Mouse (Mus musculus) left cerebral cortex, postnatal 4 days (tissue): ENCODE results near the gene Nepro. TPM values are rescaled to one million over a fixed set of nuclear protein-coding genes. Genes with fewer than 3 reads are reported as not detected.

Source experiments
- DNase-seq: peaks from one replicate; pipeline ENCODE4 v3.0.0-alpha.2; 2022
- intact Hi-C: fragments of 180-260 bp; cut with DNase I; formaldehyde crosslinking; loops from one replicate; pipeline ENCODE4 v1.15.1; 2025
- total RNA-seq, 2 experiments: library from RNA; stranded (reverse); gene quantifications; 2 replicates each; pipeline ENCODE4 v1.2.3; 2021

Nepro gene
- total RNA-seq: 1 to 10 TPM; 6.1 to 7.1 TPM

- intact Hi-C loops: no loop called here
- DNase-seq: peak; percentile 94
Observed at GRCm38 (mm10) chr16:44724083-44724787, at the start of gene Nepro. Gene Nepro (plus strand): TSS chr16:44724301.

- intact Hi-C loops: loop anchor here (10.0 kb wide), 1 partner anchor 112 kb away; no protein-coding TSS in a partner anchor
- DNase-seq: no peak
Observed at GRCm38 (mm10) chr16:44676357-44676756, 47.7 kb upstream of the Nepro start.

DNA sequence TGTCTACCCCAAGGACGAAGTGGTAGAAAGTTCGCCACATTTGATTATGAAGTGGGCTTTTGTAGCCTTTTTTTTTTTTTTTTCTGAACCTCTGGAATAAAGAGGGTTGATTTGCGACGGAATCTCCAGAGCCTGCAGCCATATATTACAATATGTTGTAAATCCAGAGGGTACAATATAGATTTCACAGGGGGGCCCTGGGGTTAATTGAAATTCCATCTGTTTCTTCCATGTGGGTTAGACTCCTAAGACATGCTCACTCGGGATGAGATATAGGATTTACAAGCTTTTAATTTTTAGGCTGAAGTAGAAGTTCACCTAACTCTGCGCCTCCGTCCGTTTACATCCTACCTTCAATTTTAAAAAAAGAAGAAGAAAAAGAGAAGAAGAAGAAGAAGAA lies 45.0 kb upstream of the Nepro start:
- intact Hi-C loops: loop anchor here (10.0 kb wide), 1 partner anchor 114 kb away; no protein-coding TSS in a partner anchor
- DNase-seq: no peak

DNA sequence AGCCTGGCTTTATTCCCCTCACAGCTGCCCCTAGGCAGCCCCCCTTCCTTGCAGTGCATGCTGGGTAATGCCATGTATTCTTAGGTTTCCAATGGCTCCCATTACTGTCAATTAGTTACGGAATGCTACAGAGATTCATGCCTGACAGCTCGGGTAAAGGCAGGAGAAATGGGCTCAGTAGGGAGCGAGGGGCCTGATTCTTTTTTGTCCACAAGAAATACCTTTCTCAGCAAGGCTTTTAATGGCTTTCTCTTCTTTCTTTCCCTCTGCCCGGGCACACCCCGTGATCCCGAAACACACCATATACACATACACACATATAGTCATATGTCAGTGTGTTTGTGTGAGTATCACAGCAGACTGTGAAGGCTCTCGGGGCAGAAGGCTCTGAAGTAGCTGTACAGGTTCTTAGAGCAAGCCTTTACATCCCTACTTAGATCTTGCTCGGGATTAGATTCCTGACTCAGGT lies 44.6 kb upstream of the Nepro start:
- intact Hi-C loops: loop anchor here (10.0 kb wide), 1 partner anchor 115 kb away; no protein-coding TSS in a partner anchor
- peak; percentile 51 for DNase-seq

- intact Hi-C loops: no loop called here
- DNase-seq: no peak
Observed at GRCm38 (mm10) chr16:44680756-44681498, 43.2 kb upstream of the Nepro start.

DNA sequence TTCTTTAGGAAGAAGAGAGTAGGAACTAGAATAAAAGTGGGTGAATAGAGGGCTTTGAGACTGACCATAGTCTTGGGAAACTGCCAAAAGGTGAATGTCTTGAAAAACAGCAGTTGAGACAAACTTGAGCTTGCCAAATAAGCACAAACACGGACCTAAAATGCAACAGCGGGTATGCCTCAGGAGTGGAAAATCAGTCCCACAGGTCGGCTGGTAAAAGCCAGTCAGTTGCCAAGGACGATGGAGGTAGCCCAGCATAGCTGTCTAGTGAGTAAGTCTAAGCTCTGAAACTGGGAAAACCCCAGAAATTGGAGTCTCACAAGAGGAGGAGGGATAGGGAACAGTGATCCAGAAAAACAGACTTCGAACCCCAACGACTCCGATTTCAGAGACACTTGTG lies 39.5 kb upstream of the Nepro start:
- no peak for DNase-seq
- intact Hi-C loops: no loop called here

DNA sequence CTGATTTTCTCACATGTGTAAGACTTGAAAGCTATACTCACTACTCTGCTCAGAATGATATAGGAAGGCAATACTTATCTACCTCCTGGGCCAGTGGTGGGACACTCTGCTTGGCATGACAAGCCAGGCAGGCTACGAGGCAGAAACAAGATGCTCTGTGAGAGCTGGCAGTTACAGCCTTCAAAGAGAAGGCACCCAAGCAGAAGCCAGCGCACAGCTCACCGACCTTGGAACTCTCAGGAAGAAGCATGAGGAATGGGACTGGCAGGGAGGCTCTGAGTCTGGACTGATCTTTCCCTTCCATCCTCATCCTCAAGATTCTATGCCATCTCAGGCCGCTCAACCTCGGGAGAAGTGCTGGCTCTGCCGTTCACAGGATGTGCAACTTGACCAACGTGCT lies 38.7 kb upstream of the Nepro start:
- intact Hi-C loops: no loop called here

GRCm38 (mm10) chr16:44686991-44687718 lies 36.9 kb upstream of the Nepro start:
- DNase-seq: no peak
- intact Hi-C loops: no loop called here

More for the DNA sequence above, 38.7 kb upstream of the Nepro start:
- no peak for DNase-seq

DNA sequence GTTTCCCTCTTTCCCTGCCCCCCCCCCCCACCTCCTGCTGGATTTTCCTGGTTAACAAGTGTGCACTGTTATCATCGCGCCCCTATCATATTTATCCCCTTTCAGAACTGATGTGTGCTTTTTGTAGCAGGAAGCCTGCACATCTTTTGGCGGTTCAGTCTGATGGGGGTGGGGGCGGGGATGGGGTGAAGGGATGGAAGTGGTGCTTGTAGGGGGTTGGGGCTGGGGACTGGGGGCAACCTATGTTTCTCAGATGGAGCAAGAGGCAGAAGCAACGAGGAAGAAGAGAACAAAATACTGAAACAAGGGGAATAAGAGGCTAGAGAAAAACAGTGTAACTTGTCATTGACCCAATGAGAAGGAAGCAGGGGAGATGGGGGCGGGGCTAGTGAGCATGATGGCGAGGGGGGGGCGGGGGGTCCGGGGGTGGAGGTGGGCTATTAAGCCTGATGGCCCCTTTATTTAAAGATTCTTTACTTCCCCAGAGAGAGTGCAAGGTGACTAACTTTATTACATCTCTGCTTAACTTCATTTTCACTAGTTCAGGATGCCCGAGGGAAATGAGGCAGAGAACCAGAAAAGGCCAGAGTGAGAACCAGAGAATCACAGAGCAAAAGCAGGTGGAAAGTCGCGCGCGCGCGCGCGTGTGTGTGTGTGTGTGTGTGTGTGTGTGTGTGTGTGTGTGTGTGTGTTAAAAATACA lies 36.2 kb upstream of the Nepro start:
- intact Hi-C loops: no loop called here
- no peak for DNase-seq

- DNase-seq: no peak
- intact Hi-C loops: no loop called here
Observed at GRCm38 (mm10) chr16:44688507-44688906, 35.6 kb upstream of the Nepro start.

GRCm38 (mm10) chr16:44690501-44690900 lies 33.6 kb upstream of the Nepro start:
- intact Hi-C loops: no loop called here
- no peak for DNase-seq

GRCm38 (mm10) chr16:44691066-44691465 lies 33.0 kb upstream of the Nepro start:
- no peak for DNase-seq
- intact Hi-C loops: no loop called here

DNA sequence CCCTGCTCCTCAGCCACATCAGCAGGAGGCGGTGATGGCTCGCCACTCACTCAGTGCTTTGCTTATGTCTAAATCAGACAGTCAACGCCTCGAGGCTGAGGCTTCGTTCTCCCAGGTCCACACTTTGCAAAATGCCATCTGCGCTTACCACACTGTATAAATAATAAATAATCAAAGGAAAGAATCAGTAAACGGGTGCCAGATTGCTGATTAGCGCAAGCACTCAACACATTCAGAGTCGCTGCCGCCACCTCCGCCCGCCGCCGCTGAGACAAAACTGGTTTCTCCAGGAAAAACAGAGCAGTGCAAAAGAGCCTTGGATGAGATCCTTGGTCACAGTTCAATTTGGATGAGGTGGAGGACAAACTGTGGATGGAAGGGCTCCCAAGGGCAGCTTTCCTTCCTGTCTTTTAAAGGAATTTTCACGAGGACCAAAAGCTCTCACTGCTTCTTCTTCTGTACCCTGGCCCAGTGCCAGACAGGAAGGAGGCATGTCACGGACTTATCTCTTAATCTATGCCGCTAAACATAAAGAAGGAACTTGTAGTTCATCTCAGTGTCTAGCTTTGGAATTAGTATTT lies 32.5 kb upstream of the Nepro start:
- peak; percentile 66 for DNase-seq
- intact Hi-C loops: no loop called here

GRCm38 (mm10) chr16:44692541-44692940 lies 31.6 kb upstream of the Nepro start:
- intact Hi-C loops: no loop called here
- DNase-seq: no peak

GRCm38 (mm10) chr16:44693695-44694094 lies 30.4 kb upstream of the Nepro start:
- intact Hi-C loops: no loop called here
- DNase-seq: no peak

DNA sequence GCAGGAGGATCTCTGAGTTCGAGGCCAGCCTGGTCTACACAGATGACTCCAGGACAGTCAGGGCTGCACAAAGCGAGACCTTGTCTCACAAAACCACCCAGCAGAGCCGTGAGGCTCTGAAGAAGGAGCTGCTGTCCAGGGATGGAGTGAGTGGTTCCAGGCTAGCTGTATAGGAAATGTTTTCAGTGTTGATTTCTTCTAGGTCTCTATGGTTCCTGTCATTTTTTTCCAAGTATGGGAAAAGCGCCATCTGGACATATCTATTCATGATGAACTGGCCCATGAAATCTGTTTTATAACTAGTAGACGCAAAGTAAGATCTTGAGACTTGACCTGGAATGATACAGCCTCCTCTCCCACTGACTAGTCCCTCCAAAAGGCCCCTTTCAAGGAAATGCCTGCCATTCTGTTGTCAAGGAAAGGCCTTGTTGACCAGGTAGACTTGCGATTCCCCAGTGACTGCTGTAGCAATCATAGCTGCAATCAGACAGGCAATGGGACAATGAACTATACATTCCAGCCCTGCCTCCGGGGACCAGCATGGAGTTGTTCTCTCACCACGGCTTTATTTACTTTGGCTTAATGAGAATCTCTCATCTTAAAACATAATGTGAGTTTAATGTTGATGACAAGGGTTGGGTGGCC lies 28.8 kb upstream of the Nepro start:
- intact Hi-C loops: no loop called here
- DNase-seq: no peak

DNA sequence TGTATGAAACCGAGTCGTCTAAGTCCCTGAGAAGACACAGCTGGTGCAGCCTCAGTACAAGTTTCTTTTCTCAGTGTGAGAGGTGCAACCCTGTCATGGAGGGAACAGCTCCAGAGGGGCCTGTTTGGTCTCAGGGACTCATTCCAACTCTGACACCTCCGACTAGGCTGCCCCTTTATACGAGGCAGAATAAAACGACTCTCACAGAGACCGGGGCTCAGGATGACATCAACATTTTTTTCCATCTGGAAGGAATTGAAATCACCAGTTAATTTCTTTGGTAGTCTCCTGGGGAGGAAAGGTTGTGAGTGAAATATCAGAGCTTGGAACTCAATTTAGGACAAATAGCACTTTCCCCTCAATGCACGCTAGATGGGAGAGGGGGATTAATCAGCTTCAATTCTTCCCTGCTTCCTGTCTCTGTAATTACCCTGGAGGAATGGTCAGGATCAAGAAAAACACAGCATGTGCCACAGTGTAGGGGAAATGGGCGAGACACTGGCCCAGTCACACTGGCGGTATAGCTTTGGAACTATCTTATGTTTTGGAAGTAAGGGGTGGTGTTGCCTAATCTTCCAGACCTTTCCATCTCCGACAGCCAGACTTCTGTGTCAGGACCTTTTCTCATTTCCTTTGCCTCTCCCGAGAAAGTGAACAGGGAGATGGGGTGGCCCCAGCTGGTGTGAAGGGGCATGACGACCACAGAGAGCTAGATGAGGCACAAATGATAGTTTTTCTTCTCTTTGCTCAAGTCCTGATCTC lies 28.1 kb upstream of the Nepro start:
- no peak for DNase-seq
- intact Hi-C loops: no loop called here

GRCm38 (mm10) chr16:44697473-44698205 lies 26.5 kb upstream of the Nepro start:
- intact Hi-C loops: no loop called here

More at GRCm38 (mm10) chr16:44697473-44698205, 26.5 kb upstream of the Nepro start:
- DNase-seq: no peak
